Mouse (Mus musculus): ENCODE measurements around the gene Trim34b. TPM values are rescaled to one million over a fixed set of nuclear protein-coding genes. Genes with fewer than 3 reads are reported as not detected.
A peak's percentile ranks its signal among the peaks of the same experiment; 100 is the strongest.

Trim34b gene
- total and polyA plus RNA-seq, 3 experiments, result 0.69 to 0.74 TPM; not detected in 1

- Histone ChIP-seq H3K27ac (ENCODE audit: control insufficient read depth, low read depth, low read length) (no peak within 1 kb of the TSS), H3K27me3 (ENCODE audit: control insufficient read depth in 1 of 2, insufficient read depth in 2 of 2, low read length in 2 of 2) (no peaks in the 10 kb centered on the region; a peak in 2 of 4 replicates), H3K4me3 (ENCODE audit: control insufficient read depth in 1 of 2, insufficient read depth in 1 of 2, low read depth in 2 of 2, low read length in 2 of 2) (peak within 1 kb of the TSS; percentile 21 to 40; a peak in 3 of 4 replicates), H3K4me1 (ENCODE audit: control insufficient read depth in 1 of 2, insufficient read depth in 2 of 2, low read length in 2 of 2) (peaks cover 0 to 5% of the 10 kb centered on the region in 2 experiments; a peak in 1 of 4 replicates), H3K36me3 (ENCODE audit: control insufficient read depth in 1 of 2, insufficient read depth in 2 of 2, low read length in 2 of 2) (no peaks in the 10 kb centered on the region), H3K9me3 (replicated peaks; ENCODE audit: insufficient read depth, low read length) (no peaks in the 10 kb centered on the region), H3K79me2 (ENCODE audit: control insufficient read depth, insufficient read depth, low read length, poor library complexity) (no peaks in the 10 kb centered on the region), H3K9ac (ENCODE audit: control insufficient read depth, low read depth, low read length, poor library complexity, severe bottlenecking) (0 out of 2 replicates have a peak within 1 kb of the TSS, but pooled peaks have one; percentile 22)
- peak; percentile 73 for DNase-seq (ENCODE audit: low read depth, low spot score)
- TF ChIP-seq TBP (IDR thresholded peaks at IDR 0.05; ENCODE audit: low read depth, low read length) (no peak), MXI1 (IDR thresholded peaks at IDR 0.05; ENCODE audit: low read depth, low read length) (no peak), ZC3H11A (IDR thresholded peaks at IDR 0.05; ENCODE audit: low read depth, low read length) (no peak), NRF1 (IDR thresholded peaks at IDR 0.05; ENCODE audit: insufficient read depth, low read depth, low read length, poor library complexity, severe bottlenecking) (no peak), SMC3 (IDR thresholded peaks at IDR 0.05; ENCODE audit: low read depth, low read length) (peak; percentile 51), MEF2A (IDR thresholded peaks at IDR 0.05; ENCODE audit: extremely low read depth, insufficient replicate concordance, low read depth, low read length, poor library complexity, severe bottlenecking) (no peak), NELFE (IDR thresholded peaks at IDR 0.05; ENCODE audit: low read depth, low read length) (no peak), E2F4 (IDR thresholded peaks at IDR 0.05; ENCODE audit: borderline replicate concordance, low read depth, low read length) (no peak), ETS1 (IDR thresholded peaks at IDR 0.05; ENCODE audit: low read depth, low read length) (no peak), HCFC1 (IDR thresholded peaks at IDR 0.05; ENCODE audit: low read depth, low read length) (no peak), MAZ (IDR thresholded peaks at IDR 0.05; ENCODE audit: low read depth, low read length) (no peak), CTCF (IDR thresholded peaks at IDR 0.05 in 2 of 3, conservative IDR thresholded peaks at IDR 0.05 in 1 of 3; ENCODE audit: control insufficient read depth in 1 of 3, insufficient read depth in 1 of 3, low read depth in 2 of 3, low read length in 3 of 3, poor library complexity in 1 of 3, severe bottlenecking in 1 of 3) (peak; percentile 27 to 60 (median 35); a peak in 4 of 6 replicates), POLR2A (IDR thresholded peaks at IDR 0.05; ENCODE audit: control insufficient read depth in 1 of 2, insufficient read depth in 1 of 2, low read depth in 1 of 2, low read length in 2 of 2, poor library complexity in 1 of 2) (no peak), GATA1 (IDR thresholded peaks at IDR 0.05; ENCODE audit: low read depth, low read length) (no peak), RAD21 (IDR thresholded peaks at IDR 0.05; ENCODE audit: low read depth, low read length) (peak; percentile 47), USF2 (IDR thresholded peaks at IDR 0.05; ENCODE audit: borderline replicate concordance in 1 of 2, insufficient read depth in 1 of 2, low read depth in 1 of 2, low read length in 2 of 2) (no peak), JUND (IDR thresholded peaks at IDR 0.05; ENCODE audit: low read depth, low read length) (no peak)
These were observed 40.6 kb downstream of the Trim34b start, which contains the start of gene Trim30b for GRCm38 (mm10) chr7:104369736-104370414. Gene Trim30b, minus strand, starts transcription at chr7:104369884.

Other genes with a start within 250 kb of the Trim34b start
- gene Olfr645, start 244.0 kb upstream of the Trim34b start, total RNA-seq (2012; rRNA removed), result not detected in 2 replicates
- not detected for gene Olfr645, start 244.0 kb upstream of the Trim34b start, polyA plus RNA-seq (2012; ENCODE audit: insufficient read depth in 1 of 2, insufficient read length in 2 of 2, low read depth in 1 of 2, low replicate concordance in 2 of 2, missing spikeins in 1 of 2)
- gene Olfr646, start 224.6 kb upstream of the Trim34b start, total RNA-seq (2012; rRNA removed), result not detected in 2 replicates
- gene Olfr646, start 224.6 kb upstream of the Trim34b start, polyA plus RNA-seq (2012; ENCODE audit: insufficient read depth in 1 of 2, insufficient read length in 2 of 2, low read depth in 1 of 2, low replicate concordance in 2 of 2, missing spikeins in 1 of 2), result not detected
- not detected in 2 replicates for gene Ubqln5, start 199.6 kb upstream of the Trim34b start, total RNA-seq (2012; rRNA removed)
- not detected for gene Ubqln5, start 199.6 kb upstream of the Trim34b start, polyA plus RNA-seq (2012; ENCODE audit: insufficient read depth in 1 of 2, insufficient read length in 2 of 2, low read depth in 1 of 2, low replicate concordance in 2 of 2, missing spikeins in 1 of 2)
- not detected in 2 replicates for gene Olfr643, start 192.1 kb upstream of the Trim34b start, total RNA-seq (2012; rRNA removed)
- not detected for gene Olfr643, start 192.1 kb upstream of the Trim34b start, polyA plus RNA-seq (2012; ENCODE audit: insufficient read depth in 1 of 2, insufficient read length in 2 of 2, low read depth in 1 of 2, low replicate concordance in 2 of 2, missing spikeins in 1 of 2)
- gene Ubqln3, start 186.2 kb upstream of the Trim34b start, total RNA-seq (2012; rRNA removed), result not detected in 2 replicates
- gene Ubqln3, start 186.2 kb upstream of the Trim34b start, polyA plus RNA-seq (2012; ENCODE audit: insufficient read depth in 1 of 2, insufficient read length in 2 of 2, low read depth in 1 of 2, low replicate concordance in 2 of 2, missing spikeins in 1 of 2), result not detected
- gene Ubqlnl, start 178.9 kb upstream of the Trim34b start, total RNA-seq (2012; rRNA removed), result not detected in 2 replicates
- gene Ubqlnl, start 178.9 kb upstream of the Trim34b start, polyA plus RNA-seq (2012; ENCODE audit: insufficient read depth in 1 of 2, insufficient read length in 2 of 2, low read depth in 1 of 2, low replicate concordance in 2 of 2, missing spikeins in 1 of 2), result not detected
- gene Olfm5, start 164.6 kb upstream of the Trim34b start, total RNA-seq (2012; rRNA removed), result not detected in 2 replicates
- gene Olfm5, start 164.6 kb upstream of the Trim34b start, polyA plus RNA-seq (2012; ENCODE audit: insufficient read depth in 1 of 2, insufficient read length in 2 of 2, low read depth in 1 of 2, low replicate concordance in 2 of 2, missing spikeins in 1 of 2), result not detected
- gene Olfr648, start 146.1 kb upstream of the Trim34b start, total RNA-seq (2012; rRNA removed), result not detected in 2 replicates
- not detected for gene Olfr648, start 146.1 kb upstream of the Trim34b start, polyA plus RNA-seq (2012; ENCODE audit: insufficient read depth in 1 of 2, insufficient read length in 2 of 2, low read depth in 1 of 2, low replicate concordance in 2 of 2, missing spikeins in 1 of 2)
- not detected in 2 replicates for gene Olfr649, start 133.5 kb upstream of the Trim34b start, total RNA-seq (2012; rRNA removed)
- gene Olfr649, start 133.5 kb upstream of the Trim34b start, polyA plus RNA-seq (2012; ENCODE audit: insufficient read depth in 1 of 2, insufficient read length in 2 of 2, low read depth in 1 of 2, low replicate concordance in 2 of 2, missing spikeins in 1 of 2), result not detected
- gene Trim6, start 110.7 kb upstream of the Trim34b start, total RNA-seq (2012; rRNA removed), result not detected in 2 replicates
- gene Trim6, start 110.7 kb upstream of the Trim34b start, polyA plus RNA-seq (2012; ENCODE audit: insufficient read depth in 1 of 2, insufficient read length in 2 of 2, low read depth in 1 of 2, low replicate concordance in 2 of 2, missing spikeins in 1 of 2), result 1 to 10 TPM in 1 of 2 experiments, not detected in 1; 4.1 TPM
- 0.23 and 0.42 TPM in 2 replicates for gene Trim34a, start 85.0 kb upstream of the Trim34b start, total RNA-seq (2012; rRNA removed)
- under 1 TPM in 1 of 2 experiments, not detected in 1; 0.58 TPM for gene Trim34a, start 85.0 kb upstream of the Trim34b start, polyA plus RNA-seq (2012; ENCODE audit: insufficient read depth in 1 of 2, insufficient read length in 2 of 2, low read depth in 1 of 2, low replicate concordance in 2 of 2, missing spikeins in 1 of 2)
- not detected in 2 replicates for gene Trim5, start 41.4 kb upstream of the Trim34b start, total RNA-seq (2012; rRNA removed)
- under 1 TPM in 1 of 2 experiments, not detected in 1; 0.11 TPM for gene Trim5, start 41.4 kb upstream of the Trim34b start, polyA plus RNA-seq (2012; ENCODE audit: insufficient read depth in 1 of 2, insufficient read length in 2 of 2, low read depth in 1 of 2, low replicate concordance in 2 of 2, missing spikeins in 1 of 2)
- gene Trim12a, start 14.0 kb upstream of the Trim34b start, total RNA-seq (2012; rRNA removed), result not detected in 2 replicates
- gene Trim12a, start 14.0 kb upstream of the Trim34b start, polyA plus RNA-seq (2012; ENCODE audit: insufficient read depth in 1 of 2, insufficient read length in 2 of 2, low read depth in 1 of 2, low replicate concordance in 2 of 2, missing spikeins in 1 of 2), result under 1 TPM in 1 of 2 experiments, not detected in 1; 0.14 TPM
- 4.8 and 5.0 TPM in 2 replicates for gene Trim12c, start 23.9 kb downstream of the Trim34b start, total RNA-seq (2012; rRNA removed)
- 1 to 10 TPM in 1 of 2 experiments, not detected in 1; 6.9 TPM for gene Trim12c, start 23.9 kb downstream of the Trim34b start, polyA plus RNA-seq (2012; ENCODE audit: insufficient read depth in 1 of 2, insufficient read length in 2 of 2, low read depth in 1 of 2, low replicate concordance in 2 of 2, missing spikeins in 1 of 2)
- gene Trim30b, start 40.4 kb downstream of the Trim34b start, total RNA-seq (2012; rRNA removed), result not detected in 2 replicates
- under 1 TPM in 1 of 2 experiments, not detected in 1; 0.04 TPM for gene Trim30b, start 40.4 kb downstream of the Trim34b start, polyA plus RNA-seq (2012; ENCODE audit: insufficient read depth in 1 of 2, insufficient read length in 2 of 2, low read depth in 1 of 2, low replicate concordance in 2 of 2, missing spikeins in 1 of 2)
- gene Trim30c, start 71.4 kb downstream of the Trim34b start, total RNA-seq (2012; rRNA removed), result 0.12 and 0.13 TPM in 2 replicates
- gene Trim30c, start 71.4 kb downstream of the Trim34b start, polyA plus RNA-seq (2012; ENCODE audit: insufficient read depth in 1 of 2, insufficient read length in 2 of 2, low read depth in 1 of 2, low replicate concordance in 2 of 2, missing spikeins in 1 of 2), result not detected
- gene Trim30a, start 135.7 kb downstream of the Trim34b start, total RNA-seq (2012; rRNA removed), result 1.1 and 1.7 TPM in 2 replicates
- gene Trim30a, start 135.7 kb downstream of the Trim34b start, polyA plus RNA-seq (2012; ENCODE audit: insufficient read depth in 1 of 2, insufficient read length in 2 of 2, low read depth in 1 of 2, low replicate concordance in 2 of 2, missing spikeins in 1 of 2), result under 1 TPM in 1 of 2 experiments, not detected in 1; 0.45 TPM
- gene Trim30d, start 178.4 kb downstream of the Trim34b start, total RNA-seq (2012; rRNA removed), result not detected in 2 replicates
- not detected for gene Trim30d, start 178.4 kb downstream of the Trim34b start, polyA plus RNA-seq (2012; ENCODE audit: insufficient read depth in 1 of 2, insufficient read length in 2 of 2, low read depth in 1 of 2, low replicate concordance in 2 of 2, missing spikeins in 1 of 2)
- not detected in 2 replicates for gene Olfr651, start 220.7 kb downstream of the Trim34b start, total RNA-seq (2012; rRNA removed)
- not detected for gene Olfr651, start 220.7 kb downstream of the Trim34b start, polyA plus RNA-seq (2012; ENCODE audit: insufficient read depth in 1 of 2, insufficient read length in 2 of 2, low read depth in 1 of 2, low replicate concordance in 2 of 2, missing spikeins in 1 of 2)
- not detected in 2 replicates for gene Olfr652, start 231.4 kb downstream of the Trim34b start, total RNA-seq (2012; rRNA removed)
- not detected for gene Olfr652, start 231.4 kb downstream of the Trim34b start, polyA plus RNA-seq (2012; ENCODE audit: insufficient read depth in 1 of 2, insufficient read length in 2 of 2, low read depth in 1 of 2, low replicate concordance in 2 of 2, missing spikeins in 1 of 2)
- gene Olfr653, start 247.8 kb downstream of the Trim34b start, total RNA-seq (2012; rRNA removed), result not detected in 2 replicates
- gene Olfr653, start 247.8 kb downstream of the Trim34b start, polyA plus RNA-seq (2012; ENCODE audit: insufficient read depth in 1 of 2, insufficient read length in 2 of 2, low read depth in 1 of 2, low replicate concordance in 2 of 2, missing spikeins in 1 of 2), result not detected

Data from MEL (cell line).